Mouse (Mus musculus) right cerebral cortex, adult 18-20 months (tissue): ENCODE results near the gene Zfp13.
"Not testable (repeated sequence)": the region's sequence is repeated elsewhere in the genome, so short reads cannot be mapped to it uniquely, and the experiment has no call there.

Experiments used
- DNase-seq: peaks from one replicate; pipeline ENCODE4 v3.0.0; 2022; ENCODE audit warnings: mixed read lengths

The Zfp13 gene

GRCm38 (mm10) chr17:23598582-23599552 is at the start of gene Zfp13:
Zfp13 (minus strand) TSS chr17:23599487.
- peak; percentile 83 for DNase-seq

- no peak for DNase-seq
Observed at GRCm38 (mm10) chr17:23645894-23646293, 46.6 kb upstream of the Zfp13 start.

GRCm38 (mm10) chr17:23644613-23645495 is 45.6 kb upstream of the Zfp13 start, which contains the start of gene Mmp25:
Mmp25 (minus strand) TSS chr17:23645277.
- DNase-seq = no peak

DNA sequence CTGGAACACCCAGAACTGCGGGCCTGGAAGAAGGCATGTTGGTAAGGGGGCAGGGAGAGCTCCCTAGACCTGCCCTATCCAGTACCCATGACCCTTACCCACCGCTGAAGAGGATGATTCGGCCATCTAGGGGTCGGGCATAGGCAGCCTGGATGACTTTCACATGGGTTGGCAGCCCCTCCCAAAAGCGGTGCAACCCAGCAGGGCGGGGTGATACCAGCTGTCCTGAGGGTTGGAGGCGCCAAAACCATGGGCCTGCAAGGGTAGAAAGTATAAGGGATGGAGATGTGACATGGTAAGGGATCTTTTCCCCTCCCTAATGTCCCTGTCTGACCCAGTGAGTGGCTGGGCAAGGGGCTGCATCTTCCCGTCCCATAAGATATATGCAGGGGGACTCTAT is 32.0 kb upstream of the Zfp13 start:
- DNase-seq = no peak

- peak; percentile 87 for DNase-seq
Observed at GRCm38 (mm10) chr17:23630195-23631020, 31.1 kb upstream of the Zfp13 start.

- no peak for DNase-seq
Observed at GRCm38 (mm10) chr17:23627813-23628212, 28.5 kb upstream of the Zfp13 start.

GRCm38 (mm10) chr17:23620351-23620750 is 21.1 kb upstream of the Zfp13 start:
- no peak for DNase-seq

DNA sequence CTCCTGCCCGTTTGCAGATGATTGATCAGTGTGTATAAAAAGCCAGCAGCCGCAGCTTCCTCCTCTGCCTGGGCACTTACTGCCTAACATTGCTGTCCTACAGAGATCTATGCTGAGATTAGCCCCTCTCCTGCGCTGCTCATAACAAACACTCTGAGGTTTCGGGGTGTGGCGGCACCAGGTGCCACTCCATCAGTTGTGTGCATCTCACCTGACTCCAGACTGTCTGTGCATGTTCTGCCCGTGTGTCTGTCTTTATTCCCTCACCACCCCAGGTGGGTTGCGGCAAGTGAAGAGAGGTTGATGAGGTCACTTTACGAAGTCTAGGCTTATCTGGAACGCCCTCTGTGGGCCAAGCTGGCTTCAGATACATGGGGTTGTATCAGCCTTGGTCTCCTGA is 17.8 kb upstream of the Zfp13 start:
- DNase-seq = no peak

DNA sequence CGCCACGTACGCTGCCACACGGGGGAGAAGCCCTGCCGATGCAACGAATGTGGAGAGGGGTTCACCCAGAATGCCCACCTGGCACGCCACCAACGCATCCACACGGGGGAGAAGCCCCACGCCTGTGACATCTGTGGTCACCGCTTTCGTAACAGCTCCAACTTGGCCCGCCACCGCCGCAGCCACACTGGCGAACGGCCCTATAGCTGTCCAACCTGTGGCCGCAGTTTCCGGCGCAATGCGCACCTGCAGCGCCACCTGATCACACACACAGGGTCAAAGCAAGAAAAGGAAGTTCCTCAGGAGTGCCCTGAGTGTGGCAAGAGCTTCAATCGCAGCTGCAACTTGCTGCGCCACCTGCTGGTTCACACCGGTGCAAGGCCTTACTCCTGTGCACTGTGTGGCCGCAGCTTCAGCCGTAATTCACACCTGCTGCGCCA is 11.1 kb upstream of the Zfp13 start:
- no peak for DNase-seq

- DNase-seq = no peak
Observed at GRCm38 (mm10) chr17:23609612-23610011, 10.3 kb upstream of the Zfp13 start.

- no peak for DNase-seq
Observed at GRCm38 (mm10) chr17:23605220-23605619, 5.9 kb upstream of the Zfp13 start.

DNA sequence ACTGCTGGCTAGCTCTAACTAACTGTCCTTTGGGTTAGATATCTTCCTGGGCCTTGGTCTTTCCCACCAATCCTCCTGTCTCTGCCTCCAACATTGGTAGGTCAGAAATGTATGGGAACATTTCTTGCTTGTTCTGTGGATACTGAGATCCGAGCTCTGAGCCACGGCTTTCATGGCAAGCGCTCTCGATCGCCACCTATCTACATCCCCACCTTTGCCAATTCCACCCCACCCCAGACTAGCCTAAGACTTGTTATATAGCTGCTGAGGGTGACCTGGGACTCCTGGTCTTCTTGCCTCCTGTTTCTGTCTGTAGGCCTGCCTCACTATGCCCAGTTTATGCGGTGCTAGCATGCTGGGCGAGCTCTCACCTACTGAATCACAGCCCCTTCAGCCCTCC is 5.1 kb upstream of the Zfp13 start:
- no peak for DNase-seq

DNA sequence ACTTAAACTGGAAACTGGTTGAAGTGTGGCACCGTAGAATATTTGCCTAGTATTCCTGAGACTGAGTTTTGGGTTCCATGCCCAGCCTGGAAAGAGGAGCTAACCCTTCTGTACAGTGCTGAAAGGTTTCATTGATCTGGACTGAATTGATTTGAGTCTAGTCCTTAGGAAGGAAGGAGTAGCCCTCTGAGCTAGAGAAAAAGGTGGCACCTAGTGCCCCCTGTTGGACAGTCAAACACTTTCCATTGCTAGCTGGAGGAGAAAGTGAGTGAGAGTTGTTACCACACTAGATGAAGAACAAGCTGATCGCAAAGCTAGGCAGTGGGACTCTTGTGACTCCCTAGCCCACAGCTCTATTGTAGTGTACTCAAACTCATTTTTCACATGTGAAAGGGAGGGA is 4.3 kb upstream of the Zfp13 start:
- DNase-seq = no peak

DNA sequence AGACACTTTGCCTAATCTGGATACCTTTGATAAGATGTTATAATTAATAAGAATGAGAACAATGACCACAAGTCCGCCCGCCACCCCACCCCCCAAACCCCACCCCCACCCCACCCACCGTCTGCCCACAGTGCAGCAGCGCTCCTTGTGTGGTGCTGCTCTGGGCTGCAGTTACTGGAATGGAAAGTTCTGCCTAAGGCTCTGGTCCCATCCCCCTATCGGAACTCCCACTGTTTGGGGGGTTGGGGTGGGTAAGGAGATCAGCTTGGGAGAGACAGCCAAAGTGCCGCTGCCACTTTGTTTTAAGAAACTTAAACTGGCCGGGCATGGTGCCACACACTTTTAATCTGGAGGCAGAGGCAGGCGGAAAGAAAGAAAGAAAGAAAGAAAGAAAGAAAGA is 3.8 kb upstream of the Zfp13 start:
- DNase-seq = no peak

GRCm38 (mm10) chr17:23601836-23602585 is 2.7 kb upstream of the Zfp13 start:
- DNase-seq = no peak

DNA sequence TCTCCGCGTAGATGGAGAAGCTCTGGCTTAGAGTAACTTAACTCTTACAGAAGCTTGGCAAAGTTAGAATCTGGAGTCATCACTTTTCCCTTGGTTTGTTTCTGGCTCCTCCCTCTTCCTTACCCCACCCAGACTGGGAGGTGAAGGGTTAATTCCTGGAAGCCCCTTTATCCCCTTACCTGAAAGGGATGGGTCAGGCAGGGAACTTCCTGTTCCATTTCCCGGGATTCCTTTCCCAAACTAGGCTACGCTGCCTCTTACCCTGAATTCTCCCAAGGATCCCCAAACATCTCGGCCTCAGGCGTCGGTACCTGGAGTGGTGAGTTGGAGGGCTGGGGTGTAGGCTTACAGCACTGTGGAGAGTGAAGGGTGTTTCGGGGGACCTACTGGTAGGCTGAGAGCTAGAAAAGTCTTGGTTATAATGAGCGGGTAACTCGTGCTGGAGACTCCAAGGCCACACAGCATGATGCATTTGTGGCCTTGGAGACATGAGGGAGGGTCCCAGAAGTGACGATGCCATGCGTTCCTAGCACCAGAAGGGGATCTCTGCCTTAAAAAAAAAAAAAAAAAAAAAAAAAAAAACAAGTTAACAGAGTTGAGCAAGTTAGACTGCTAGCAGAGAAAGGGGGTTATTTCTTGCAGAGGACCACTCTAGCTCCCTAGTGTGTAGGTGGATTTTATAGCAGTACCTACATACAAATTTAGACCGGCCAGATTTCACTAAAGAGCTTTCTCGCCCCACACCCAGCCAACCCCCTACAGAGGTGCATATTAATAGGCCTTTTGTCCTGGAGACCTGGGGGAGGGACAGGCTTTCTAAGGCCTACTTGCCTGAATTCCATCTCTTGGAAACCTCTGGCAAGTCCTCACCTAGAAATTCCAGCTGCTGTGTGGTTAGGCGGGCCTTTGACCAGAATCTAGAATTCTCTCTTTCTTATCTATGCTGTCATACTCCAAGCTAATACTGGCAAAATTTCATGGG is 1.6 kb upstream of the Zfp13 start, which contains the start of gene Zscan10:
Zscan10 (plus strand) TSS at position 216 of the 982 bp plus-strand sequence.
- no peak for DNase-seq

DNA sequence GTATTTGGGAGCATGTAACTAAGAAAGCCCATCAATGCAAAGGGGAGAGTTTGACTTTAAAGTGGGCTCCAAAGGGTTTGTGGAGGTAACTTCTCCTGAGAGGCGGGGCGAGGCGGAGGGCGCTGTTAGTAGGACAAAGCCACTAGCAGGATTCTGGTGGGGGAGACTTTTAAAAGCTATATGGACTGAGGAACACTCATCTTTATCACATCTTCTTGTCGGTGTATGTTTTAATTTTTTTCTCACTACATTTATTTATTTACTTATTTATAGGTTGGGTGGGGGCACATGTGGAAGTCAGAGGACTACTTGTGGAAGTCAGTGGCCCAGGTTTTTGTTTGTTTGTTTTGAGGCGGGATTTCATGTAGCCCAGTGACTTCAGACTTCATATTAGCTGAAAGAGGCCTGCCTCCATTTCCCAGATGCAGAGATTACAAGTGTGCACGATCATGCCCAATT is 347 bp upstream of the Zfp13 start:
- no peak for DNase-seq

GRCm38 (mm10) chr17:23595139-23595538 is 4.1 kb downstream of the Zfp13 start:
- not testable (repeated sequence) for DNase-seq

DNA sequence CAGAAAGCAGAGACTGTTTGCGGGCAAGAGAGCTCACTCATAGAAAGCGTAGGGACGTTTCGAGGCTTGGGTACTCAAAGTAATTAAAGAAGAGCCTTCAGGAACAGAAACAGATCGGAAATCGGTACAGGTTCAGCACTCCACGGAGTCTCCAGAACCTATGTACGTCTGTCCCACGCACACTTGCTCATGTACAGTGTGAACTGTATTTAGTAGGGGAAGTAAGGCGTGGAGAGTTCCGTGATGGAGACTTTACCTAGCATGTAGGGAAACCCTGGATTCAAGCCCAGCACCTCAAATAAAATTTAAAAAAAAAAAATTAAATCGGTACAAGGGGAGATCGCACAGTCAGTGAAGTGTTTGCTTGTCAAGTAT is 6.4 kb downstream of the Zfp13 start:
- no peak for DNase-seq

DNA sequence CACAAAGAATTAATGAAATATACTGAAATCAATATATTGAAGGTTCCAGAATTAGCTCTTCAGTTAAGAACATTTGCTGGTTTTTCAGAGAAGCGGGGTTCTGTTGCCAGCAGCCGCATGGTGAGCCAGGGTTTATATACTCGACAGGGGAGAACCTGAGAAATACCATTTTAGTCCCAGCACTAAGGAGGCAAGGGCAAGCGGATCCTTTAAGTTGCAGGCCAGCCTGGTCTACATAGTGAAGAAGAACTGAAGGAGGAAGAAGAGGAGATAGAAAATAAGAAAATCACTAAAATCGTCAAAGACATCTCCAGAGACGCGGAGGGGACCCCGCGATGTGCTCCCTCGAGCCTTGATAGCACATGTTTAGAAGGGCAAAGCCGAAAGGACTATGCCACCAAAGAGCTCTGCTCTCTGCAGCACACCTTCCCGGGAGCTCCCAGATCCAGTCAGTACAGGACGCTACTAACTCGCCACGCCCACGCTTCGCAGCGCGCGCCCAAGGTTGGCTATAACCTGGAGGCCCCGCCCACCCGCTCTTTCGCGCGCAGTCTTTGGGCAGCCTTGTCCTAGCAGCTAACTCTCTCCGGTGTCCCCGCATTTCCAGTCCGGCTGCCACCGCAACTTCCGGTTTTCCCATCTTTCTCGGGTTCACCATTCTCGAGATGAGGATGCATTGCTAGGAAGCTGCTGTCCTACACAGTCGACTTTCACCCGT is 6.9 kb downstream of the Zfp13 start:
- peak; percentile 98 for DNase-seq
